Mouse (Mus musculus) intestine, embryonic 15.5 days (tissue): ENCODE data around the gene Gusb. TPM values are rescaled to one million over a fixed set of nuclear protein-coding genes. Genes with fewer than 3 reads are reported as not detected.

Experiments
- ATAC-seq: fragments of 200-750 bp; cut with Nextera tagmentation; 2 replicates; pipeline ENCODE4 v1.8.0; 2017; ENCODE audit warnings: moderate TSS enrichment, moderate library complexity
- H3K27ac ChIP-seq: fragments of 300-500 bp; sonication (generic); 2 replicates; pipeline ENCODE4 v1.5.1; 2015; ENCODE audit warnings: mild to moderate bottlenecking, inconsistent platforms
- H3K27me3 ChIP-seq: fragments of 300-500 bp; sonication (generic); replicated peaks from 2 replicates; pipeline ENCODE4 v1.6.1; 2015; ENCODE audit warnings: inconsistent platforms
- H3K36me3 ChIP-seq: fragments of 300-500 bp; sonication (generic); 2 replicates; pipeline ENCODE4 v1.6.1; 2015; ENCODE audit warnings: inconsistent platforms
- H3K4me1 ChIP-seq: fragments of 300-500 bp; sonication (generic); replicated peaks from 2 replicates; pipeline ENCODE4 v1.6.1; 2015; ENCODE audit warnings: inconsistent platforms
- H3K4me2 ChIP-seq: fragments of 300-500 bp; sonication (generic); replicated peaks from 2 replicates; pipeline ENCODE4 v1.6.1; 2015; ENCODE audit warnings: mild to moderate bottlenecking, inconsistent platforms
- H3K4me3 ChIP-seq: fragments of 300-500 bp; sonication (generic); replicated peaks from 2 replicates; pipeline ENCODE4 v1.5.1; 2015; ENCODE audit warnings: inconsistent platforms
- H3K9ac ChIP-seq: fragments of 300-500 bp; sonication (generic); 2 replicates; pipeline ENCODE4 v1.6.1; 2015; ENCODE audit warnings: inconsistent platforms
- H3K9me3 ChIP-seq: fragments of 300-500 bp; sonication (generic); 2 replicates; pipeline ENCODE4 v1.6.1; 2016; ENCODE audit warnings: inconsistent platforms
- WGBS: fragments of 180-500 bp; shearing (Covaris S2); methylation state at CpG from one replicate; pipeline ENCODE4 v1.1.7; 2015; 5-methylcytosine and 5-hydroxymethylcytosine counted together
- polyA plus RNA-seq: library from polyadenylated mRNA; unstranded; fragments of >200 nt; fragmentation: Nextera tagmentation; extraction: Ambion mirVana; gene quantifications from 2 replicates; pipeline ENCODE4 v1.2.1, GENCODE M21; 2015

Gene Gusb
- polyA plus RNA-seq, 1 experiment from 2014 or later, result 88.8 TPM

DNA sequence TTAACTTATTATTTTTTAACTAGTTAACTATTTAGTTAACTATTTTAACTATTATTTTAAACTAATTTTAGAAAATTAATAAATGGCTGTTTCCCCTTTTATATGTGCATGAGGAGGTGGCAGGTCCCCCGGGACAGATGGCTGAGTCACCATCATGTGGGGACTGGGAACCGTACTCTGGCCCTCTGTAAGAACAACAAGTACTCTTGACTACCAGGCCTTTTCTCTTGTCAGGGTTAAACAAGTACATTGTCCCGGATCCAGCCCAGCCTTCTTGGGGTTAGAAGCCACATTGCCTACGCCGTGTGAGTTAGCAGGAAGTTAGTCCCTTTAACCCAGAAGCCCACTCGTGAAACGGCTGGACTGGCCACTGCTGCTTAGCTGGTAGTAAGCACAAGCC is 7.9 kb downstream of the Gusb start:
- Histone ChIP-seq H3K4me3 (no peak overlapping the region), H3K4me1 (no peaks in the 10 kb centered on the region), H3K36me3 (peaks cover 9% of the 10 kb centered on the region; the same call in 1 of the 2 replicates), H3K27ac (no peak overlapping the region), H3K4me2 (no peak overlapping the region), H3K9me3 (no peaks in the 10 kb centered on the region), H3K9ac (no peak overlapping the region), H3K27me3 (no peaks in the 10 kb centered on the region)
- 90% methylated on average over 7 of the region's 7 CpGs for WGBS
- ATAC-seq, result no peak

DNA sequence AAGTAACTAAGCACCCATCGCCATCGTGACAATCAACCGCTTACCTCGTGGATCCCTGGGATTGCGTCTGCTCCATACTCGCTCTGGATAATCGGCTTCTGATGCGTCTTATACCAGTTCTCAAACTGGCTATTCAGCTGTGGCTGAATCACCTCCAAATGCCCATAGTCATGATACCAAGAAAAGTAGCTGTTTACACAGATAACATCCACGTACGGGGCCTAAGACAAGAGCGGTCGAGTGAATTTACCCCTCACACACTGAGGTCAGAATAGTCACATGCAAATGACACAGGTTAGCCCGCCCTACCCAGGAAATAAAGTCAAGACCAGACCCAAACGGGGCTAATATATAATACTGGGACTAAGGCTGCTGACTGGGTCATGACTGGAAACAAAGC is 9.5 kb downstream of the Gusb start:
- Histone ChIP-seq H3K4me1 (no peaks in the 10 kb centered on the region), H3K4me3 (no peak overlapping the region), H3K9ac (no peak overlapping the region), H3K9me3 (no peaks in the 10 kb centered on the region), H3K36me3 (peaks cover 9% of the 10 kb centered on the region; the same call in 1 of the 2 replicates), H3K27ac (no peak overlapping the region), H3K4me2 (no peak overlapping the region), H3K27me3 (no peaks in the 10 kb centered on the region)
- WGBS, result 93% methylated on average over 14 of the region's 14 CpGs
- no peak for ATAC-seq

DNA sequence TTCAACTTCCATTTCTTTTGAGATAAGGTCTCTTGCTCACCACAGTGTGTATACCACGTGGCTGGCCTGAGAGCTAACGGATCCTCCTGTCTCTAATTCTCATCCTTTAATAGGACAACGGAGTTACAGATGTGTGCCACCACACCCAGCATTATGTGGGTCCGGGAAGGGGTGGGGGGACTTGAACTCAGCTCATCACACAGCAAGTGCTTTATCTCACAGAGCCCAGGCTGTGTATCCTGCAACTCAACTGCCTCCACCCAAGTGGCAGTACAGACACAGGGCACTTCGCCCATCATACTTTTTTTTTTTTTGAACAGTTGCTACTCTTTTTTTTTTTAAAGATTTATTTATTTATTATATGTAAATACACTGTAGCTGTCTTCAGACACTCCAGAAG is 11.0 kb downstream of the Gusb start:
- Histone ChIP-seq H3K4me2 (no peak overlapping the region), H3K9ac (no peak overlapping the region), H3K27me3 (no peaks in the 10 kb centered on the region), H3K27ac (no peak overlapping the region), H3K4me1 (no peaks in the 10 kb centered on the region), H3K9me3 (no peaks in the 10 kb centered on the region), H3K36me3 (peaks cover 6% of the 10 kb centered on the region; the same call in 1 of the 2 replicates), H3K4me3 (no peak overlapping the region)
- ATAC-seq, result 0 out of 2 replicates have a peak, but pooled peaks have one; percentile 42
- 93% methylated on average over 5 of the region's 5 CpGs for WGBS

DNA sequence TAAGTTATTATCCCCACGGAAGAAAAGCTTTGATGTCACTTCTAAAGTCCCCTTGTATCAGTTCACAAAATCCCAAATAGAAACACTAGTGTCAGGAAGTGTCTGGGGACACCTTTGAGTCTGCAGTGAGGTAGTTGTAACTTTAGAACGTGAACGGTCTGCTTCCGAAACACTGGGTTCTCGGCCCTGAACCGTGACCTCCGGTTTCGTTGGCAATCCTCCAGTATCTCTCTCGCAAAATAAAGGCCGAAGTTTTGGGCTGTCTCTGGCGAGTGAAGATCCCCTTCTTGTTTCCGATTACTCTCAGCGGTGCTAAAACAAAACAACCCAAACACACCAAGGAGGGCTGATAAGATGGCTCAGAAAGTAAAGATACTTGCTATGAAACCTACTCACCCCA is 13.5 kb downstream of the Gusb start:
- Histone ChIP-seq H3K4me2 (no peak overlapping the region), H3K4me3 (no peak overlapping the region), H3K27ac (no peak overlapping the region), H3K9me3 (no peaks in the 10 kb centered on the region), H3K36me3 (peaks cover 6% of the 10 kb centered on the region; the same call in 1 of the 2 replicates), H3K27me3 (no peaks in the 10 kb centered on the region), H3K4me1 (no peaks in the 10 kb centered on the region), H3K9ac (no peak overlapping the region)
- ATAC-seq, result no peak
- WGBS, result 87% methylated on average over 13 of the region's 13 CpGs

DNA sequence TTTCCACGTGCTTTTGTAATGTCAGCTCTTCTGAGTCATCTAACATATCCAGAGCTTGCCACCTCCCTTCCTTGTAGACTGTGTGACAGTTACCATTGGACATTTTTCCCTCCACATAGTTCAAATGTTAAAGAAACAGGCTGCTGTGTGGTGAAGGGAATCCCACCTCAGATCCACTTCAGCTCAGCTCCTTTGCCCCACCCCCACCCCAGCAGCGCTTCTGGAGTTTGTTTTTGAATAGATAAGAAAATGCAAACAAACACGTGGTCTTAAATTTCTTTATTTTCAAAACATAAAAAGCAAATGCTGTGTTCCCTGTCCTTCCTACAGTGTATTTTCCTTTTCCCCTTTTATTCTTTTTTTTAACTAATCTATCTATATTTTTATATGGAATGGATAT is 22.6 kb downstream of the Gusb start:
- no peak for ATAC-seq
- Histone ChIP-seq H3K4me2 (no peak overlapping the region), H3K27me3 (no peaks in the 10 kb centered on the region), H3K27ac (no peak overlapping the region), H3K36me3 (no peaks in the 10 kb centered on the region), H3K9me3 (no peaks in the 10 kb centered on the region), H3K4me1 (no peaks in the 10 kb centered on the region), H3K9ac (no peak overlapping the region), H3K4me3 (no peak overlapping the region)
- 55% methylated on average over 3 of the region's 3 CpGs for WGBS

DNA sequence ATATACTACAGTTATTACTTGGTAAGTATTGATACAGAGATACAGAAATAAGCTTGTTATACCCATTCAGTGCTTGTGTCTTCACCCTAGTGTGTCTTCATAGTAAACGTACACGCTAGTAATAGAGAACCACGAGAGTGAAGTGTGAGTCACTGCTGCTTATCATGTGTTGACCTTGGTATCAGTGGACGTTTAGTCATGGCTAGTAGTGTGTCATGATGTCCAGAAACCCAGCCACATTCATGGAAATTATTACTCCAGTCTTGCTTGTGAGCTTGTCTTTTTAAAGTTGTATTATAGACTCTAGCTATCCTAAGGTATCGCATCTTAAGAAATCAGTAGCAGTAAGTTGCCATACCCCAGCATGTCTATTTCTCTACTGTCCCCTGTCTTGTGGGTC is 24.2 kb downstream of the Gusb start:
- no peaks in the 10 kb centered on the region for H3K36me3 ChIP-seq
- H3K9me3 ChIP-seq, result no peaks in the 10 kb centered on the region
- H3K27me3 ChIP-seq, result no peaks in the 10 kb centered on the region
- no peak for ATAC-seq
- no peak overlapping the region for H3K4me3 ChIP-seq
- no peak overlapping the region for H3K4me2 ChIP-seq
- H3K4me1 ChIP-seq, result no peaks in the 10 kb centered on the region
- H3K9ac ChIP-seq, result no peak overlapping the region
- H3K27ac ChIP-seq, result no peak overlapping the region
- WGBS, result 72% methylated on average over 5 of the region's 5 CpGs

DNA sequence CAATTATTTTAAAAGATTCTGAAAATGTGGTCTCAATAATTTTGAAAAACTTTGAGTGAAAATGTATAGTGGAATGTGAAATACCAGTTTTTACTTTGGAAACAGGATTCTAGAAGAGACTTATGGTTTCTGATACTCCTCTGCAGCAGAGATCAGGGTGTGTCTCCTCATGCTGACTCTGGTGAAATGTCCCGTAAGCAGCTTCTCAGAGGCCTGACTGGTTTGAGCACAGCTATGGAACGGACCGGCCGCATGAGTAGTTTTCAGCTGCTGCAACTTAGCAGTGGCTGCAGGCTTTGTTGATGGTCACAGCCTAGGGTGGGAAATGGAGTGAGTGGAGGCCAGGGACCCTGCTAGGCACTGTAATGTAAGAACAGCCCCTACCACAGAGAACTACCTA is 25.1 kb downstream of the Gusb start:
- Histone ChIP-seq H3K9me3 (no peaks in the 10 kb centered on the region), H3K27me3 (no peaks in the 10 kb centered on the region), H3K4me1 (no peaks in the 10 kb centered on the region), H3K9ac (no peak overlapping the region), H3K36me3 (no peaks in the 10 kb centered on the region), H3K27ac (no peak overlapping the region), H3K4me3 (no peak overlapping the region), H3K4me2 (no peak overlapping the region)
- WGBS, result 82% methylated on average over 4 of the region's 4 CpGs
- no peak for ATAC-seq

DNA sequence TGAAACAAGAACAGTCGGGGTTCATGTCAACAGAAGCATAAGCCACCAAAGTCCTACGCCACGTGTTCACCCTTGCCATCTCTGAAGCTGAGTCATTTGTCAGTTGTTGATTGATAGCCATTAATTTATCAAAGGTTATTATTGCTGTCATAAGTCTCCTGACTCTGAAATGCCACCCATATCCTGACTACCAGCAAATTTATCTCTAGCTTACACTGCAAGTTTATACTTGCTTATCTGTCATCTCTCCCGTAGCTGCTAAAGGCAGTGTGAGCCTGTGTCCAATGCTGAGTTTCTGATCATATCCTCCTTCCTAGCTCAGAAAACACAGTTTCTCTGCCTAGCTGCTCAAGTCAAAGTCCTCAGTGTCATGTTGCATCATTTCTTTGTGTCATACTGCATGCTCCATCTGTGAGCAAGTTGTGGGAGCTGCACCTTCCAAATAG is 28.0 kb downstream of the Gusb start:
- peak; percentile 87 for ATAC-seq
- Histone ChIP-seq H3K9me3 (no peaks in the 10 kb centered on the region), H3K36me3 (no peaks in the 10 kb centered on the region), H3K9ac (no peak overlapping the region), H3K27me3 (no peaks in the 10 kb centered on the region), H3K27ac (no peak overlapping the region), H3K4me2 (no peak overlapping the region), H3K4me3 (no peak overlapping the region), H3K4me1 (no peaks in the 10 kb centered on the region)
- 69% methylated on average over 4 of the region's 4 CpGs for WGBS

DNA sequence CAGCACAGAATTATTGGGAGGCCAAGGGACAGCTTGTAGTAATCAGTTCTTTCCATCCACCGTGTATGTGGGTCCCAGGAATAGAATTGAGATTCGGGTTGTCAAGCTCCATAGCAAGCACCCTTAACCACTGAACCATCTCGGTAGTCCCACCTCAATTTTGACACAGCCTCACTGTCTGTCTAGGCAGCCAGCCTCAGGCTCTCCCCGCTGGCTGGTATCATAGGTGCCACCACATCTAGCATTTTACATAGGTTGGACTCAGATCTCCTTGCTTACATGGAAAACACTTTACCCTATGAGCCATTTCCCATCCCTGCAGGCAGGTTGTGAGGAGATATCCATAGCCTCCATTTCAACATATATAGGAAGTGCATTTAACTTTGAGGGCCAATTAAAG is 28.5 kb downstream of the Gusb start:
- Histone ChIP-seq H3K36me3 (no peaks in the 10 kb centered on the region), H3K4me1 (no peaks in the 10 kb centered on the region), H3K9me3 (no peaks in the 10 kb centered on the region), H3K27ac (no peak overlapping the region), H3K4me2 (no peak overlapping the region), H3K27me3 (no peaks in the 10 kb centered on the region), H3K4me3 (no peak overlapping the region), H3K9ac (no peak overlapping the region)
- 82% methylated on average over 4 of the region's 4 CpGs for WGBS
- ATAC-seq, result no peak; the same call in 1 of the 2 replicates

DNA sequence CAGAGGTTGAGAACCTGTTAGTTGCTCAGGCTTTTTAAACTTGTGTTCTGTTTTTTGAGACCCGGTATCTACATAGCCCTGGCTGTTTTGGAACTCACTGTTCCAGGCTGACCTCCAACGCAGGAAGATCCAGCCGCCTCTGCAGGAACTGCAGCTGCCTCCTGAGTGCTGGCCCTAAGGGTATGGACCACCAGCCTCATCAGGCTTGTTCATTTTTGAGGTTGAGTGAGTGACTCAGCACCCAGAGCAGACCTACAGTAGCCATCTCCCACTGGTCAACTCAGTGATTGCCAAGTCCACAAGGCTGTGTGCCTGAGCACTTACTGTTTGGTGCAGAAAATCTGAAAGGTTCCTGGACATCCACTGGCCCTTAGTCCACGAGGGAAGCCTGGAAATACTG is 31.4 kb downstream of the Gusb start:
- H3K36me3 ChIP-seq, result no peaks in the 10 kb centered on the region
- no peak overlapping the region for H3K4me2 ChIP-seq
- 85% methylated on average over 4 of the region's 4 CpGs for WGBS
- H3K4me3 ChIP-seq, result no peak overlapping the region
- H3K9ac ChIP-seq, result no peak overlapping the region
- no peaks in the 10 kb centered on the region for H3K27me3 ChIP-seq
- no peak overlapping the region for H3K27ac ChIP-seq
- ATAC-seq, result no peak
- no peaks in the 10 kb centered on the region for H3K4me1 ChIP-seq
- no peaks in the 10 kb centered on the region for H3K9me3 ChIP-seq

DNA sequence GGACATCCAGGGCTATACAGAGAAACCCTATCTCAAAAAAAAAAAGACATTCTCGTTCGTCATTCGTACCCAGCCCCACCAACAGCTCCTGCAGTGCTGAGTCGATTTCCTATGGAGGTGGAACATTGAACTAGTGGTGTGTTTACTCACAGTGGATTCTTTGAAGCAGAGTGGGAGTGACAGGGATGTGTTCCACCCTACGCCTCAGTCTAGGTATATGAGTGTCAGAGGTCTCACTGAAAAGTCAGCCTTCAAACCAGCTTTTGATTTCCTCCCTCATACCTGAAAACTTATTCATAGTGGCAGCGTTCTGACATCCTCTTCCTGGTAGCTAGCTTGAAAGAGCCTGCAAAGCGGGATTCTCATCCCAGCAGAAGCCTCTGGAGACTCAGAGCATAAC is 34.4 kb downstream of the Gusb start:
- Histone ChIP-seq H3K4me2 (no peak overlapping the region), H3K9ac (no peak overlapping the region), H3K27me3 (no peaks in the 10 kb centered on the region), H3K4me3 (no peak overlapping the region), H3K9me3 (no peaks in the 10 kb centered on the region), H3K27ac (no peak overlapping the region), H3K4me1 (no peaks in the 10 kb centered on the region), H3K36me3 (no peaks in the 10 kb centered on the region)
- whole genome bisulfite sequencing, result 78% methylated on average over 7 of the region's 7 CpGs
- ATAC-seq, result no peak

DNA sequence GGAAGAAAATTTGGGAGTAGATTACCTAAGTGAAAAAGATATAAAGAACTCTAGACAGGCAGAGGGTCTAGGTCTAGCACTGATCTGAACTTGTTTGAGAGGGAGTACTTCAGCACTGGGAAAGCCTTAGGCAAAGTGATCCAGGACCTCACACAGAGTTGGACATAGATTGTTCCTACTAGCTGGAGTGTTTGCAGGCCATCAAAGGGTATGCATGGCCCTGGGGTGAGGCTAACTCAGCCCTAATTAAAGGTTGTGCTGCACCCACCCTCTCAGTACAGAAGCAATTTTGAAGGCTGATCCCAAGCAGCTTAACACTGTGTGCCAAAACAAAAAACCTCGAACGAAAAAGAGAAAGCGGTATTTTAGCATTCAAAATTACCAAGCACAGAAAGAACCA is 36.4 kb downstream of the Gusb start:
- Histone ChIP-seq H3K9me3 (no peaks in the 10 kb centered on the region), H3K36me3 (no peaks in the 10 kb centered on the region), H3K4me1 (no peaks in the 10 kb centered on the region), H3K27me3 (no peaks in the 10 kb centered on the region), H3K9ac (no peak overlapping the region), H3K27ac (no peak overlapping the region), H3K4me3 (no peak overlapping the region), H3K4me2 (no peak overlapping the region)
- no peak for ATAC-seq
- 90% methylated on average over 3 of the region's 3 CpGs for WGBS

DNA sequence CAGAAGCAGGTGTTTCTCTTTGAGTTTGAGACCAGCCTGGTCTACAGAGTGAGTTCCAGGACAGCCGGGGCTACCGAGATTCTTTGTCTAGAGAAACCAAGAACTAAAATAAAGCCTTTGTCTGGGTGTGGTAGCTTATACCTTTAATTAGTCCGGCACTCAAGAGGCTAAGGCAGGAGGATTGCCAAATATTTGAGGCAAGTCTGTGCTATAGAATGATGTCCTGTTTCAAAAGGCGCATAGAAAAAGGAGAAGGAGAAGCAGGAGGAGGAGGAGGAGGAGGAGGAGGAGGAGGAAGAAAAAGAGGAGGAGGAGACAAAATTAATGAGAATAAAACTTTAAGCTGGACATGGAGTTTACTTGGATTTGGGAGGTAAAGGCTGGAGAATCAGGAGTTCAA is 39.6 kb downstream of the Gusb start:
- H3K4me1 ChIP-seq, result no peaks in the 10 kb centered on the region
- H3K27me3 ChIP-seq, result no peaks in the 10 kb centered on the region
- 83% methylated on average over 4 of the region's 4 CpGs for WGBS
- no peak overlapping the region for H3K4me3 ChIP-seq
- no peaks in the 10 kb centered on the region for H3K36me3 ChIP-seq
- H3K4me2 ChIP-seq, result no peak overlapping the region
- H3K9me3 ChIP-seq, result no peaks in the 10 kb centered on the region
- H3K9ac ChIP-seq, result no peak overlapping the region
- no peak overlapping the region for H3K27ac ChIP-seq
- ATAC-seq, result no peak
